Mouse (Mus musculus) neural tube, embryonic 15.5 days (tissue): ENCODE measurements around the gene Nt5c1a. TPM values are rescaled to one million over a fixed set of nuclear protein-coding genes. Genes with fewer than 3 reads are reported as not detected.
A peak's percentile ranks its signal among the peaks of the same experiment; 100 is the strongest.

Experiments
- ATAC-seq: fragments of 200-750 bp; cut with Nextera tagmentation; 2 replicates; pipeline ENCODE4 v1.8.0; 2017; ENCODE audit warnings: mild to moderate bottlenecking, moderate TSS enrichment, moderate library complexity; ENCODE audit not compliant: low FRiP score
- H3K27ac ChIP-seq: fragments of 300-500 bp; sonication (generic); replicated peaks from 2 replicates; pipeline ENCODE4 v1.5.1; 2015; ENCODE audit warnings: mild to moderate bottlenecking, inconsistent platforms
- H3K27me3 ChIP-seq: fragments of 300-500 bp; sonication (generic); replicated peaks from 2 replicates; pipeline ENCODE4 v1.6.1; 2015; ENCODE audit warnings: inconsistent platforms
- H3K36me3 ChIP-seq: fragments of 300-500 bp; sonication (generic); 2 replicates; pipeline ENCODE4 v1.6.1; 2015; ENCODE audit warnings: inconsistent platforms
- H3K4me1 ChIP-seq: fragments of 300-500 bp; sonication (generic); 2 replicates; pipeline ENCODE4 v1.6.1; 2015; ENCODE audit warnings: inconsistent platforms
- H3K4me2 ChIP-seq: fragments of 300-500 bp; sonication (generic); 2 replicates; pipeline ENCODE4 v1.6.1; 2015; ENCODE audit warnings: inconsistent platforms, mild to moderate bottlenecking, moderate library complexity
- H3K4me3 ChIP-seq: fragments of 300-500 bp; sonication (generic); replicated peaks from 2 replicates; pipeline ENCODE4 v1.5.1; 2015; ENCODE audit warnings: mild to moderate bottlenecking, inconsistent platforms
- H3K9ac ChIP-seq: fragments of 300-500 bp; sonication (generic); replicated peaks from 2 replicates; pipeline ENCODE4 v1.6.1; 2015; ENCODE audit warnings: mild to moderate bottlenecking, inconsistent platforms
- H3K9me3 ChIP-seq: fragments of 300-500 bp; sonication (generic); replicated peaks from 2 replicates; pipeline ENCODE4 v1.6.1; 2016; ENCODE audit warnings: inconsistent platforms
- WGBS: fragments of 180-500 bp; shearing (Covaris S2); methylation state at CpG from one replicate; pipeline ENCODE4 v1.1.7; 2015; ENCODE audit warnings: mixed read lengths; 5-methylcytosine and 5-hydroxymethylcytosine counted together
- polyA plus RNA-seq: library from polyadenylated mRNA; unstranded; fragments of >200 nt; fragmentation: Nextera tagmentation; extraction: Ambion mirVana; gene quantifications from 2 replicates; pipeline ENCODE4 v1.2.1, GENCODE M21; 2015

Gene Nt5c1a
- polyA plus RNA-seq, 1 experiment from 2014 or later = 0.17 TPM

GRCm38 (mm10) chr4:123254617-123255016 is 53.3 kb downstream of the Nt5c1a start:
- no peak overlapping the region for H3K4me3 ChIP-seq
- no peaks in the 10 kb centered on the region; the same call in 1 of the 2 replicates for H3K27me3 ChIP-seq
- H3K4me2 ChIP-seq = no peak overlapping the region
- H3K4me1 ChIP-seq = peaks cover 3% of the 10 kb centered on the region; the same call in 1 of the 2 replicates
- H3K36me3 ChIP-seq = no peaks in the 10 kb centered on the region
- no peak overlapping the region for H3K9ac ChIP-seq
- ATAC-seq = peak; percentile 53; the same call in 1 of the 2 replicates
- H3K9me3 ChIP-seq = no peaks in the 10 kb centered on the region
- WGBS = 16% methylated on average over 5 of the region's 5 CpGs
- no peak overlapping the region for H3K27ac ChIP-seq

- 29% methylated on average over 8 of the region's 8 CpGs for WGBS
- ATAC-seq = no peak
- H3K9ac ChIP-seq = no peak overlapping the region
Measured at GRCm38 (mm10) chr4:123260071-123260746, 58.9 kb downstream of the Nt5c1a start.

GRCm38 (mm10) chr4:123261721-123262401 is 60.6 kb downstream of the Nt5c1a start, which contains the start of gene Pabpc4:
Pabpc4 (plus strand) TSS chr4:123262351.
- Histone ChIP-seq H3K27ac (no peak within 1 kb of the TSS), H3K4me1 (0 out of 2 replicates have a peak, but pooled peaks cover 2% of the 10 kb centered on the region)

More at GRCm38 (mm10) chr4:123260071-123260746, 58.9 kb downstream of the Nt5c1a start:
- no peaks in the 10 kb centered on the region; the same call in 1 of the 2 replicates for H3K27me3 ChIP-seq
- no peak overlapping the region for H3K27ac ChIP-seq
- H3K36me3 ChIP-seq = no peaks in the 10 kb centered on the region
- no peak overlapping the region for H3K4me3 ChIP-seq
- no peak overlapping the region for H3K4me2 ChIP-seq
- no peaks in the 10 kb centered on the region for H3K9me3 ChIP-seq
- 0 out of 2 replicates have a peak, but pooled peaks cover 2% of the 10 kb centered on the region for H3K4me1 ChIP-seq

More at GRCm38 (mm10) chr4:123261721-123262401, 60.6 kb downstream of the Nt5c1a start, which contains the start of gene Pabpc4:
- no peaks in the 10 kb centered on the region for H3K36me3 ChIP-seq
- 75% methylated on average over 5 of the region's 5 CpGs for WGBS
- ATAC-seq = no peak
- no peaks in the 10 kb centered on the region for H3K9me3 ChIP-seq
- H3K27me3 ChIP-seq = no peaks in the 10 kb centered on the region; the same call in 1 of the 2 replicates
- no peak within 1 kb of the TSS for H3K4me2 ChIP-seq
- no peak within 1 kb of the TSS for H3K9ac ChIP-seq
- no peak within 1 kb of the TSS for H3K4me3 ChIP-seq

Other genes with a start within 250 kb of the Nt5c1a start
- 23.3 and 29.3 TPM in 2 replicates for gene Mfsd2a, start 240.3 kb upstream of the Nt5c1a start, polyA plus RNA-seq
- gene Mycl, start 205.9 kb upstream of the Nt5c1a start, polyA plus RNA-seq = 38.2 and 52.3 TPM in 2 replicates
- 21.0 and 21.9 TPM in 2 replicates for gene Trit1, start 184.9 kb upstream of the Nt5c1a start, polyA plus RNA-seq
- gene Bmp8b, start 96.3 kb upstream of the Nt5c1a start, polyA plus RNA-seq = 0.38 and 0.43 TPM in 2 replicates
- 0.68 and 0.77 TPM in 2 replicates for gene Oxct2b, start 85.2 kb upstream of the Nt5c1a start, polyA plus RNA-seq
- gene Ppie, start 61.6 kb upstream of the Nt5c1a start, polyA plus RNA-seq = 50.4 and 66.1 TPM in 2 replicates
- gene Hpcal4, start 18.3 kb upstream of the Nt5c1a start, polyA plus RNA-seq = 33.2 and 34.4 TPM in 2 replicates
- 5.6 and 9.6 TPM in 2 replicates for gene Heyl, start 32.1 kb downstream of the Nt5c1a start, polyA plus RNA-seq
- 28.3 and 31.7 TPM in 2 replicates for gene Pabpc4, start 60.8 kb downstream of the Nt5c1a start, polyA plus RNA-seq
- 0.14 TPM in 1 of 2 replicates, not detected in the other for gene Oxct2a, start 122.1 kb downstream of the Nt5c1a start, polyA plus RNA-seq
- gene Bmp8a, start 141.7 kb downstream of the Nt5c1a start, polyA plus RNA-seq = 0.20 and 0.43 TPM in 2 replicates